Mouse (Mus musculus) embryonic fibroblast, embryonic 13.5 days (primary cell): ENCODE measurements around the gene Capn12.

Experiments
- CTCF ChIP-seq: IDR thresholded peaks from 2 replicates; pipeline ENCODE4 v1.5.1; 2011; ENCODE audit warnings: mild to moderate bottlenecking, control low read depth, low read length, moderate library complexity, borderline replicate concordance; ENCODE audit not compliant: insufficient read depth
- POLR2A ChIP-seq: IDR thresholded peaks from 2 replicates; pipeline ENCODE4 v1.6.1; 2011; ENCODE audit warnings: low read depth, mild to moderate bottlenecking, control low read depth, low read length, moderate library complexity

DNA sequence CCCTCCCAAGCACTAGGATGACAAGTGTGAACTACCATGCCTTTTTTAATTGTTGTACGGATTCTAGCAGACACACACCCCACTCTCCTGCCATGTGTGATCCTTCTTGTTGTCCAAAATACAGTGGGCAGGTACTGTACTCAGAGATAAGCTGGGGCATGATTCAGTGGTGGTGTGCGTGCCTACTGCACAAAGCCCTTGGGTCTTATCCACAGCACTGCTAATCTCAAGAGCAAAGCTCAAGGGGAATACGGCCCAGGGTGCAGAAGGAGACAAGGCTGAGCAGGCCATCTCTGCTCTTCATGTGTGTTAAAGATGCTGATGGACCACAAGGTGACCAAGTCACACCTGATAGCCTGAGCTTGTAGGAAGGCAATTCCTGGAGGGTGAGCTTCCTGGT, 40.0 kb downstream of the Capn12 start:
- no peak for TF ChIP-seq CTCF
- TF ChIP-seq POLR2A: no peak
